Mouse (Mus musculus) midbrain, embryonic 14.5 days (tissue): ENCODE data around the gene Kif16b. TPM values are rescaled to one million over a fixed set of nuclear protein-coding genes. Genes with fewer than 3 reads are reported as not detected.

Source experiments
- ATAC-seq: fragments of 200-750 bp; cut with Nextera tagmentation; 2 replicates; pipeline ENCODE4 v1.8.0; 2017; ENCODE audit warnings: moderate number of reproducible peaks, moderate library complexity; ENCODE audit not compliant: low FRiP score, low TSS enrichment
- DNase-seq: peaks from one replicate; pipeline ENCODE4 v3.0.0-alpha.2; 2015
- H3K27ac ChIP-seq: fragments of 300-500 bp; sonication (generic); replicated peaks from 2 replicates; pipeline ENCODE4 v1.5.1; 2014; ENCODE audit warnings: mild to moderate bottlenecking, low read depth, low read length, moderate library complexity
- H3K27me3 ChIP-seq: fragments of 300-500 bp; sonication (generic); 2 replicates; pipeline ENCODE4 v1.6.1; 2014; ENCODE audit warnings: low read length, control low read depth, mixed read lengths; ENCODE audit not compliant: control insufficient read depth, insufficient read depth
- H3K36me3 ChIP-seq: fragments of 300-500 bp; sonication (generic); 2 replicates; pipeline ENCODE4 v1.6.1; 2014; ENCODE audit warnings: low read length, control low read depth; ENCODE audit not compliant: control insufficient read depth, insufficient read depth
- H3K4me1 ChIP-seq: fragments of 300-500 bp; sonication (generic); 2 replicates; pipeline ENCODE4 v1.6.1; 2014; ENCODE audit warnings: mild to moderate bottlenecking, antibody characterized with exemption, low read length, control low read depth; ENCODE audit not compliant: control insufficient read depth, insufficient read depth
- H3K4me2 ChIP-seq: fragments of 300-500 bp; sonication (generic); 2 replicates; pipeline ENCODE4 v1.6.1; 2014; ENCODE audit warnings: mild to moderate bottlenecking, low read length, moderate library complexity
- H3K4me3 ChIP-seq: fragments of 300-500 bp; sonication (generic); replicated peaks from 2 replicates; pipeline ENCODE4 v1.5.1; 2014; ENCODE audit warnings: low read depth, low read length
- H3K9ac ChIP-seq: fragments of 300-500 bp; sonication (generic); replicated peaks from 2 replicates; pipeline ENCODE4 v1.6.1; 2014; ENCODE audit warnings: mild to moderate bottlenecking, low read length, moderate library complexity
- H3K9me3 ChIP-seq: fragments of 300-500 bp; sonication (generic); 2 replicates; pipeline ENCODE4 v1.6.1; 2016; ENCODE audit warnings: low read length, control low read depth, mixed read lengths; ENCODE audit not compliant: control insufficient read depth
- WGBS: fragments of 180-500 bp; shearing (Covaris S2); extraction: QIAGEN DNeasy Blood & Tissue Kit; methylation state at CpG from one replicate; pipeline ENCODE4 v1.1.7; 2014; 5-methylcytosine and 5-hydroxymethylcytosine counted together
- polyA plus RNA-seq: library from polyadenylated mRNA; unstranded; fragments of >200 nt; fragmentation: Nextera tagmentation; extraction: Ambion mirVana; gene quantifications from 2 replicates; pipeline ENCODE4 v1.2.1, GENCODE M21; 2014

The Kif16b gene
- polyA plus RNA-seq, 1 experiment from 2014 or later = 4.1 TPM

- ATAC-seq (no peak), DNase-seq (no peak)
- Histone ChIP-seq H3K36me3 (no peaks in the 10 kb centered on the region), H3K4me1 (peaks cover 4% of the 10 kb centered on the region; the same call in 1 of the 2 replicates), H3K9me3 (no peaks in the 10 kb centered on the region), H3K27me3 (no peaks in the 10 kb centered on the region), H3K9ac (no peak overlapping the region), H3K4me3 (no peak overlapping the region), H3K27ac (no peak overlapping the region), H3K4me2 (no peak overlapping the region)
- WGBS = 86% methylated on average over 1 of the region's 1 CpGs
These were observed 126.6 kb downstream of the Kif16b start for GRCm38 (mm10) chr2:142774752-142775151.

GRCm38 (mm10) chr2:142769647-142770121 is 131.6 kb downstream of the Kif16b start:
- ATAC-seq (no peak; the same call in 1 of the 2 replicates), DNase-seq (peak; percentile 59)
- H3K9ac ChIP-seq = 0 out of 2 replicates have a peak overlapping the region, but pooled peaks have one; percentile 16
- H3K27me3 ChIP-seq = no peaks in the 10 kb centered on the region
- H3K4me2 ChIP-seq = no peak overlapping the region
- 39% methylated on average over 11 of the region's 11 CpGs for WGBS
- H3K27ac ChIP-seq = no peak overlapping the region
- no peaks in the 10 kb centered on the region for H3K36me3 ChIP-seq
- H3K9me3 ChIP-seq = no peaks in the 10 kb centered on the region
- H3K4me3 ChIP-seq = no peak overlapping the region
- H3K4me1 ChIP-seq = peaks cover 8% of the 10 kb centered on the region; the same call in 1 of the 2 replicates

GRCm38 (mm10) chr2:142764276-142764675 is 137.1 kb downstream of the Kif16b start:
- no peak overlapping the region for H3K27ac ChIP-seq
- DNase-seq = no peak
- WGBS = 93% methylated on average over 2 of the region's 2 CpGs
- H3K9me3 ChIP-seq = no peaks in the 10 kb centered on the region
- no peak overlapping the region for H3K4me3 ChIP-seq
- H3K36me3 ChIP-seq = no peaks in the 10 kb centered on the region
- no peak for ATAC-seq
- no peak overlapping the region for H3K4me2 ChIP-seq
- H3K27me3 ChIP-seq = no peaks in the 10 kb centered on the region
- no peak overlapping the region for H3K9ac ChIP-seq
- H3K4me1 ChIP-seq = no peaks in the 10 kb centered on the region

- H3K9me3 ChIP-seq = no peaks in the 10 kb centered on the region
- H3K27ac ChIP-seq = no peak overlapping the region
- H3K27me3 ChIP-seq = no peaks in the 10 kb centered on the region
- no peaks in the 10 kb centered on the region for H3K36me3 ChIP-seq
- ATAC-seq = no peak
- DNase-seq = no peak
- WGBS = 75% methylated on average over 4 of the region's 4 CpGs
- H3K4me3 ChIP-seq = no peak overlapping the region
- H3K4me1 ChIP-seq = no peaks in the 10 kb centered on the region
- no peak overlapping the region for H3K4me2 ChIP-seq
- H3K9ac ChIP-seq = no peak overlapping the region
These were observed 140.5 kb downstream of the Kif16b start for GRCm38 (mm10) chr2:142760843-142761242.

GRCm38 (mm10) chr2:142759192-142759591 is 142.1 kb downstream of the Kif16b start:
- DNase-seq (no peak), ATAC-seq (no peak)
- Histone ChIP-seq H3K9me3 (no peaks in the 10 kb centered on the region), H3K36me3 (no peaks in the 10 kb centered on the region), H3K4me1 (no peaks in the 10 kb centered on the region), H3K27ac (no peak overlapping the region), H3K4me3 (no peak overlapping the region), H3K27me3 (no peaks in the 10 kb centered on the region), H3K9ac (no peak overlapping the region), H3K4me2 (no peak overlapping the region)
- 94% methylated on average over 4 of the region's 4 CpGs for WGBS

- no peaks in the 10 kb centered on the region for H3K9me3 ChIP-seq
- H3K4me1 ChIP-seq = no peaks in the 10 kb centered on the region
- DNase-seq (no peak), ATAC-seq (no peak)
- no peaks in the 10 kb centered on the region for H3K36me3 ChIP-seq
- WGBS = 75% methylated on average over 3 of the region's 3 CpGs
- no peak overlapping the region for H3K4me2 ChIP-seq
- no peak overlapping the region for H3K4me3 ChIP-seq
- H3K9ac ChIP-seq = no peak overlapping the region
- no peak overlapping the region for H3K27ac ChIP-seq
- no peaks in the 10 kb centered on the region for H3K27me3 ChIP-seq
These were observed 143.1 kb downstream of the Kif16b start for GRCm38 (mm10) chr2:142758091-142758765.

GRCm38 (mm10) chr2:142739338-142739737 is 162.0 kb downstream of the Kif16b start:
- H3K27ac ChIP-seq = no peak overlapping the region
- H3K9ac ChIP-seq = no peak overlapping the region
- ATAC-seq = no peak
- DNase-seq = no peak
- 92% methylated on average over 2 of the region's 2 CpGs for WGBS
- no peak overlapping the region for H3K4me2 ChIP-seq
- 0 out of 2 replicates have a peak, but pooled peaks cover 5% of the 10 kb centered on the region for H3K4me1 ChIP-seq
- H3K4me3 ChIP-seq = no peak overlapping the region
- no peaks in the 10 kb centered on the region for H3K36me3 ChIP-seq
- H3K27me3 ChIP-seq = no peaks in the 10 kb centered on the region
- H3K9me3 ChIP-seq = no peaks in the 10 kb centered on the region

- H3K27ac ChIP-seq = no peak overlapping the region
- H3K9ac ChIP-seq = no peak overlapping the region
- 83% methylated on average over 2 of the region's 2 CpGs for WGBS
- H3K4me2 ChIP-seq = no peak overlapping the region
- DNase-seq = no peak
- H3K36me3 ChIP-seq = no peaks in the 10 kb centered on the region
- no peaks in the 10 kb centered on the region for H3K9me3 ChIP-seq
- H3K27me3 ChIP-seq = no peaks in the 10 kb centered on the region
- ATAC-seq = no peak
- 0 out of 2 replicates have a peak, but pooled peaks cover 5% of the 10 kb centered on the region for H3K4me1 ChIP-seq
- no peak overlapping the region for H3K4me3 ChIP-seq
These were observed 162.8 kb downstream of the Kif16b start for GRCm38 (mm10) chr2:142738488-142738887.

GRCm38 (mm10) chr2:142735691-142736090 is 165.6 kb downstream of the Kif16b start:
- Histone ChIP-seq H3K9me3 (no peaks in the 10 kb centered on the region), H3K4me3 (no peak overlapping the region), H3K27ac (no peak overlapping the region), H3K27me3 (no peaks in the 10 kb centered on the region), H3K4me2 (no peak overlapping the region), H3K36me3 (no peaks in the 10 kb centered on the region), H3K4me1 (0 out of 2 replicates have a peak, but pooled peaks cover 11% of the 10 kb centered on the region), H3K9ac (no peak overlapping the region)
- WGBS = 17% methylated on average over 3 of the region's 3 CpGs
- ATAC-seq (no peak), DNase-seq (peak; percentile 28)
